Mouse (Mus musculus) C2C12 (cell line): ENCODE results near the gene Gucy2g.

Source experiments
- CEBPB ChIP-seq: IDR thresholded peaks from one replicate; pipeline ENCODE4 v1.6.1; 2011; ENCODE audit warnings: low read depth, mild to moderate bottlenecking, control low read depth, moderate library complexity
- CTCF ChIP-seq: IDR thresholded peaks from one replicate; pipeline ENCODE4 v1.5.1; 2011; ENCODE audit not compliant: control insufficient read depth, insufficient read depth, insufficient read length
- MAX ChIP-seq: IDR thresholded peaks from one replicate; pipeline ENCODE4 v1.6.1; 2011; ENCODE audit warnings: mild to moderate bottlenecking, control low read depth
- MYOG ChIP-seq: IDR thresholded peaks from one replicate; pipeline ENCODE4 v1.6.1; 2011; ENCODE audit not compliant: control insufficient read depth, insufficient read length; ENCODE audit errors: extremely low read depth
- USF1 ChIP-seq: IDR thresholded peaks from one replicate; pipeline ENCODE4 v1.6.1; 2011; ENCODE audit warnings: low read depth, mild to moderate bottlenecking, control low read depth, moderate library complexity

DNA sequence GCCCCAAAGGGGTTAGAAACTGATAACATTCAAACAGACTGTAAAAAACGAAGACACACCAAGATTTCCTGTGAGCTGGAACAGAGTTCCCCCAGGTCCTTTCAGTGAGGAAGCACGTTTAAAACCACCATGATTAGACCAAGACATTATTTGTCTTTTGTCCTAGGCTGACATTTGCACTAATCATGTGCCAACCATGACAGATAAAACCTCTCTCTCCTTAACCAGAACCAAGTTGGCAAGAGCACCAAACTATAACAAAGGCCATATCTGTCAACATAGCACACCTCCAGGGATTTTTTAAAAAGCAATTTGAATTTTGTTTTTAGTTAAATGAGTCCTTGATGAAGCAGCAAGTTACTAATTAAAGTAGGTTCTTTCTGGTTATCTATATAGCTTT, 73.3 kb downstream of the Gucy2g start:
- TF ChIP-seq CTCF (no peak), MAX (no peak), USF1 (no peak), CEBPB (no peak), MYOG (no peak)
